Mouse (Mus musculus) c-Kit-negative CD71-positive TER-119-positive erythroid progenitor cells, embryonic 14.5 days (primary cell): ENCODE data around the gene Tmem45a2.
"Not testable (repeated sequence)": the region's sequence is repeated elsewhere in the genome, so short reads cannot be mapped to it uniquely, and the experiment has no call there.

Source experiments
- DNase-seq: peaks from one replicate; pipeline ENCODE4 v3.0.0-alpha.2; 2013; ENCODE audit warnings: low read depth, low spot score

Gene Tmem45a2

DNA sequence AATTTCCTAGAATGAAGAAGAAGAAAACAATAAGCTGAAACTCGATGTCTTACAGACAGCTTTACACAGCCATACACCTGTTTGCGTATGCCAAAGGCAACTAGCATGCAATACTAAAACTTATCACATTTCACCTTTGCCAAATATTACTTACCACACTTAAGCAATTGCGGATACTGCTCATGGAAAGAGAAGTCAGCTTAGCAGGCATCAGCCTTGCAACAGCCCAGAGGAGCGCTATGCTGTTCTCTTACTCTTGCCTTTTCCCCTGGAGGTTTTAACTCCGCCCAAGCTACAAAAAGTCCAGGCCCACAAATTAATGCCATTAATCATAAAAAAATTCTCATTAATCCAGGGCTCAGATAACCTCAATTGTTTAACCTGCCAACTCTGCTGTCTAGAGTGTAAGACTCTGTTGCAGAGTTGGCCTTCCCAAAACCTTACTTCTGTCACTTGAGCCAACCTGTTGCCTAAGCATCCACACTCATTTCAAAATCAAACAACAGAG is at the start of gene Tmem45a2:
TSS of gene Tmem45a2 (minus strand) at position 241 of the 508 bp plus-strand sequence.
- DNase-seq, result no peak

DNA sequence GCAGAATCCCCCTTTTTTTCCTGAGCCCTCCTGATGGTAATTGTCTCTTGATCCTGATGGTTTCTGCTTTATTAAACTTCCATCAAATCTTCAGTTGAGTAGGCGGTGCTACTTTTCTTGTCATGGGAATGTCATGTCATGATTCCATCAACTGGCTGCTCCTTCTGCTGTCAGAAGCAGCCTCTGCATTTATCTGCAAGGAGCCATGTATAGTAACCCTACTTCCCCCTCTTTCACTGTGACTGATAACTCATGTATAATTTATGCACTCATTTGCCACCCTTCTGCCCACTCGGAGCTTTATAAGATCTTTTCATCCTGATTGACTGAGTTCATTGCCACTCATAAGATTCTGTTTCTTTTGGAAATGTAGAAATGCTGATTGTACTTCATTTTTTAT is 46.4 kb upstream of the Tmem45a2 start:
- DNase-seq, result no peak

GRCm38 (mm10) chr16:57116066-57116465 is 44.9 kb upstream of the Tmem45a2 start:
- DNase-seq, result no peak

DNA sequence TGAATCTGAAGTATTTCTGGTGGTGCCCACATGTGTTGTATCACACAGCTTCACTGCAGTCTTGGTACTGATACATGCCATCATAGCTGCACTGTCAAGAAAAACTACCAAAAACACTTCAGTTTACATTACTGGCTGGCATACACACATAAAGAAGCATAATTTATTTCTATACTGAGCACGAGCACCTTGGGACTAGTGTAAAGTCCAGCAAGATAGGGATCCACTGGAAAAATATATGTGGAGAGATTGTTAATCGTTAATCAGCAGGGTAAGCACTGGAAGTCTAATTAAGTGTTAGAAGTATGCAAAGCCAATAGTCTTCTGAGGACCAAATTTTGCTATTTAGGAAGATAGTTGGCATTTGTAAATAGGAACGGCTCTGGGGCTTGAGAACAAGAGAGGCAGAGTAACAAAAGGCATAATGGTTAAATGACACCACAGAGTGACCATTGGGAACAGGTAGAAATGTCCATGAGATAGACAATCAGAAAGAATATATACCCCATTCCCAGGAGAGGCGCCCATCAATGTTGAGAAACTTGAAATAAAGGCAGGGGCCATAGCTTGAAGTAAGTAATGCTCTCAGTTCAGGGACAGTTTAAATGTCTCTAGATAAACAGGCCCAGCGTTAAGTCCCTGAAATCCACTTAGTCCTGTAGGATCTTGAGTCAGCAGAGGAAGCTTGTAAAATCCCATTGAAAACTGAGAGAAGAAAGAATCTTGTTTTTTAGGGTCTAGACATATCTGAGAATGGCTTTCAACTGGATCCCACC is 35.2 kb upstream of the Tmem45a2 start:
- DNase-seq, result no peak

DNA sequence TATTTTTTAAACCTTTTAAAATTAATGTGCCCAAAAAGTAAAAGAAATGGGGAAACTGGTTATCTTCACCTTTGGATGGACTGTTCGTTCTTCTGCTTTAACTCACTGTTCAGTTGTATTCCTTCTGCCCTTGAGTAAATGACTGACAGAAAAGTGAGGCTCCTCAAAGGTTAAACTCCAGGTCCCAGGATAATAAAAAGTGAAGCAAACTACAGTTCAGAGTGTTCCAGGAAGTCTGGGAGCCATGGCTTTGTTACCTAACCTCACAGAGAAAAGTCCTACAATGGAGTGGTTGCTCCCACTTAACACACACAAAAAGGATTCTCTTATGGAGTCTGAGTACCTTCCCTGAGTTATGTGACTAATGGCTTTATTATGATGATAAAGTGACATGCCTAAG is 30.0 kb upstream of the Tmem45a2 start:
- DNase-seq, result no peak

DNA sequence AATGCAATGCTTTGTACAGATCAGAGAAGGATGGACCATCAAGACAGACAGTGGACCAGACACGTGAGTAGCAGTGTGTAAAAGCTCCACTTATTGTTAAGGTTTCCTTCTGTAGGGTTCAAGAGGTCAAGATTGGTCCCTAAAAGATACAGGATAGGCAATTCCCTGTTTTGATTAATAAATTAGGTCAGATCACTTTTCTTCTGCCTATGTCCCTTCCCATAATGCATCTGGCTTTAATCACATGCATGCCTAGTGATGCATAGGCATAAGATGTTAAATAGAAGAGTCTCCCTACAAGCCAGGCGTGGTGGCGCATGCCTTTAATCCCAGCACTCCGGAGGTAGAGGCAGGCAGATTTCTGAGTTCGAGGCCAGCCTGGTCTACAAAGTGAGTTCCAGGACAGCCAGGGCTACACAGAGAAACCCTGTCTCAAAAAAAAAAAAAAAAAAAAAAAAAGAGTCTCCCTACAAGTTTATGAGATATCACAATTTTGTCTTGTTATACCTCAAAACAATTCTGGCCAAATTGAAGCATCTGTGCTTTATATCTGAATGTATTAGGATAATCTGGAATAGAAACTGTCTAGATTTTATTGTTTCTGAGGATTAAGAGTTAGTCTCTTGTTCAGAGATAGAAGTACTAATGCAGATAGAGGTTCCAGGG is 28.5 kb upstream of the Tmem45a2 start:
- no peak for DNase-seq

DNA sequence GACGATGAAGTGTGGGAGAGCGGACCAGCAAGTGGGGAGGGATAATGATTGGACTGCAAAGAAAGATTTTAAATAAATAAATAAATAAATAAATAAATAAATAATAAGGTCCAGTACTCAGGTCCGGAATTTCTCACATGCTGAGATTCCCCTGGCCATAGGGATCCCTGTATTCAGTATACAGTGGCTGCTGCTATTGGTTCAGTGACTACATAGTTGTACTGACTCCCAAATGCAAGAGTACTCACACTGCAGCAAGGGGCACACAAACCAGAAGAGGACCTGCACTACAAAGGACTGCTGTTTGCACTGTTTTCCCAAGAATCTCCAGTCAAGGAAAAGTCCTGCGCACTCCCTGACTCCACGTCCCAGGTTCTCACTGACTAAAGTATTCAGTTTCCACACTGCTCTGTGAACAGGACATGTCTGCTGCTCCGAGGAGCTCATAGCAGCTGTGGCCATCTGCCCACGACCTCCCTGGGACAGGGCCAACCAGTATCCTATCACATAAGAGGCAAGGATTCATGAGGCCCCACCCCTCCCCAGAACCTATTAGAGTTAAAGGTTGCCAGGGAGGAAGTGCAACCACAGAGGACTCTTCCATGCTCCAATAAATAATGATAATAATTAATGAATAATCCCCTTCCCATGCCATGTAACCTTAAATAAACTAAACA is 27.4 kb upstream of the Tmem45a2 start:
- no peak for DNase-seq

GRCm38 (mm10) chr16:57092911-57093605 is 21.9 kb upstream of the Tmem45a2 start:
- DNase-seq, result no peak

DNA sequence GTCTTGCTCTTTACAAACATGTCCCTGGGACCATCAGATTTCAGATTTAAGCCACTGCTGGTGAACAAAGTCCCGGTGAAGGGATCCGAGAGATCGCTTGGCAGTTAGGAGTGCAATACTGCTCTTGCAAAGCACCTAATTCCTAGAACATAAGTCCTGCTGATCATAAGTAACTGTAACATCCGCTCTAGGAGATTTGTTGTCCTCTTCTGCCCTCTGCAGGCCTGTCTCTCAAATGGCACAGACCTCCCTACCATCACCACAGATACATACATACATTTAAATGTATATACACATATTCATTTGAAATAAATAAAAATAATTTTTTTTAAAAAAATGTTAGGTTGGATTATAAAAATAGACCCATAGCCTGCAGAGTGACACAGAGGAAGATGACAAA is 21.3 kb upstream of the Tmem45a2 start:
- DNase-seq, result no peak

GRCm38 (mm10) chr16:57079577-57079976 is 8.4 kb upstream of the Tmem45a2 start:
- no peak for DNase-seq

DNA sequence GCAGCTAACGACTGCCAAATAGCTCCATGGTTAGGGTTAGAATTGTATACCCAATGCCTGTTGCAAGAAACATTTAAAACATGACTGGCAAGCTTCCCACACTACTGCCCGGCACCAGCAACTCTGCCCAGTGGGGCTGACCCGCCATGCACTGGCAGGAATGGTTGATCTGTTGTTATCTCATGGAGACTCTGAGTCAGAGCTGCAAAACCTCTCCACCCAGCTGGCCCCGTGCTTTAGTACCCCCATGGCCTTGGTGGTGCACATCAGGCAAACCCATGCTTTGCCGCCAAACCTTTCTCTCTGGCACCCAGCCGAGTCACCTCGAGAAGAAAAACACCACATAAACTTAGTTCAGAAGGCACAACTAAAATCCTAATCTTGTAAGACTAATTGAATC is 4.8 kb upstream of the Tmem45a2 start:
- no peak for DNase-seq

GRCm38 (mm10) chr16:57062045-57062444 is 9.1 kb downstream of the Tmem45a2 start:
- no peak for DNase-seq

- DNase-seq, result no peak
Observed at GRCm38 (mm10) chr16:57056995-57057394, 14.2 kb downstream of the Tmem45a2 start.

DNA sequence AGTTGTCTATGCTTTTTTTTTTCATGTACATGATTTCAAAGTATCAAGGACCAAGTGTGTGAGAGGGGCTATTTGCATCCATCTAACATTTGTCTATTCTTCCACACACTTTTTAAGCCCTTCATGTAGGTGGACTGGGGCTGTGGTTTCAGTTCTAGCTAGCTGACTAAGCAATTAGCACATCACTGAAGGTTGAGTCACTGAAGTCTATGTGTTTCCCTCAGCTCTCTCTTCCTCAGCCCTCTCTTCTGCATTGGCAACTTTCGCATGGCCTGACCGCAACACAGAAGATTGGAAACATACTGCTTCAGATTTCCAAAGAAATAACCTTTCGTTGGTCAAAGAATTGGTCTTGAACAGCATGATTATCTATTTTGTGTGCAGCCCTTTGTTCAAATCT is 21.2 kb downstream of the Tmem45a2 start:
- DNase-seq, result no peak

DNA sequence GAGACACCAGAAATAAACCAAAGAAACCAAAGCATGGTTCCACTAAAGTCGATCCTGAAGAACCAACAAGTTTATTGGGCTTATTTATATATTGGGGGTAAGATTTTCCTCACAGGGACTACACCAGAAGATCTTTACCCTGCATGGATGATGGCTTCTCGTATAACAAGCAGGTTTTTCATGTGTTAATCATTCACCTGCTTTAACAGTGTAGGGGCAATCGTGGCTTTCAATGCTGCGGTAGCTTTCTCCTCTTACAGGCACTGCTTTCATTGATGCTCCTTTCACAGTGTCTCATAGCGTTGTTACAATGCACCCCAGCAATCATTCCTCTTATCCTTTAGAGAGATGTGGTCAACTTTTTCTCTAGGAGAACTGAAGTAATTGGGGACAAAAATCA is 32.6 kb downstream of the Tmem45a2 start:
- no peak for DNase-seq

GRCm38 (mm10) chr16:57030150-57030885 is 40.9 kb downstream of the Tmem45a2 start:
- no peak for DNase-seq

DNA sequence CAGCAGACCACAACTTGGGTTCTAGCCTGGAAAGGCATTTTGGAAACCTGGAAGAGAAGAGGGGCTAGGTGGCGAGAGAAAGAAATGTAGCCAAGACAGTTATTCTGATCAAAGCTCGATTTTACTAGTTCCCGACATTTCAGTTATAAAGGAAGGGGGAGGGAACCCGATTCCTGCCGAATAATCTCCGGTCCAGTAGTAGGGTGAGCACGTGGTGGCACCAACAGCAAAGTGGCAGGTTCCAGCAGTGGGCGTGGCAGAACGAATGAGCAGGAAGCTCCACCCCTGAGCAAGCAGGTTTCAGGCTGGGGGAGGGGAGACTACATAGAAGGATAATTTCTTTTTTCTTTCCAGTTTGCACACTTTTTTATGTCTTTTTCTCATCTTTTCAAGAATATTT is 72.9 kb downstream of the Tmem45a2 start:
- DNase-seq, result not testable (repeated sequence)
